Mouse (Mus musculus) urinary bladder, postnatal 36 days (tissue): ENCODE measurements at regions not wholly inside any gene's neighbourhood (a gene's known extent, or its start where the extent isn't known, plus 50 kb on each side); places are given as distances from the start of the nearest gene placed in this dataset.

Experiments
- DNase-seq, 2 experiments: peaks; one replicate each; pipeline ENCODE4 v3.0.0; 2022; ENCODE audit warnings: low spot score in 2 of 2, mixed read lengths in 1 of 2

- DNase-seq = no peak
These were observed 60.6 kb downstream of the Crygs start for GRCm38 (mm10) chr16:22750725-22751287.

GRCm38 (mm10) chr16:22744121-22744855 is 67.1 kb downstream of the Crygs start:
- no peak for DNase-seq

GRCm38 (mm10) chr16:22743461-22743860 is 67.9 kb downstream of the Crygs start:
- no peak for DNase-seq

DNA sequence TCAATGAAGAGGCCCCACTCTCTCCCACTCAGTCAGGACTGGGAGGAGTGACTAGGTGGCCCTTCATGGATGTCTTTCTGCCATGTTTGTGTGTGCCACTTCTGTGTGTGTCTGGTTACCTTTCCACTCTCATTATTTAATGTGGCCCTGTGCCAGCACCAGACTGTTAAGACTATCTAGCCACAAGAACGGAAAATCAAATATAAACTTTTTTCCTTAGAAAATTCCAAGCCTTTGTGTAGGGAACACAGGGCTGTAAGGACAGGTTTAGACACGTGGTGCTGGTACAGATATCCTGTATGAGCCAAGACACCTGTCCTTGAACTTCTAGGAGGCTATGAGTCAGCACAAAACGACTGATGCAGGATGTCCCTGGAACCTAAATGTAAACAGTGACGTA is 69.9 kb downstream of the Crygs start:
- DNase-seq = no peak

DNA sequence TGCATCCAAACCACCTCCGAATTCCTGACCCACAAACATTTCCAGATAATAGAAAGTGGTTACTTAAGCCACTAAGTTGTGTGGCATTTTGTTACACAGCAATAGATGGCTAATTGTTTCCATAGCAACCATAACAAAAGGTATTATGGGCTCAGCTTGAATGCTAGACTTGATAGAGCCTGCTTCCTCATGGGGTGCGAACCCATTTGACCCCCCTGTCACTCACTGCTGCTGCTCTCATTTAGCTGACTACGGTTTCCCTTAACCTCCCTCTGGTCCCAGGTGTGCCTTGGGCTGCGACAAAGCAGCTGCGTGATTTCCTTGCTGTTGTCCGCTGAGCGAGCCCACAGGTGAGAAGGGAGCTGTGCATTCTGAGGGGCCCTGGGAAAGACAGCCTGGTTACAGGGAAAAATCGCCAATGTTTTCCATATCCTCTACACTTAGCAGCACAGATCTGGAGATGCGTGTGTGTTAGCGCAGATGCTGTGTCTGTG is 76.8 kb downstream of the Crygs start:
- no peak for DNase-seq

GRCm38 (mm10) chr16:22733772-22734528 is 76.9 kb upstream of the Dgkg start:
- no peak for DNase-seq

DNA sequence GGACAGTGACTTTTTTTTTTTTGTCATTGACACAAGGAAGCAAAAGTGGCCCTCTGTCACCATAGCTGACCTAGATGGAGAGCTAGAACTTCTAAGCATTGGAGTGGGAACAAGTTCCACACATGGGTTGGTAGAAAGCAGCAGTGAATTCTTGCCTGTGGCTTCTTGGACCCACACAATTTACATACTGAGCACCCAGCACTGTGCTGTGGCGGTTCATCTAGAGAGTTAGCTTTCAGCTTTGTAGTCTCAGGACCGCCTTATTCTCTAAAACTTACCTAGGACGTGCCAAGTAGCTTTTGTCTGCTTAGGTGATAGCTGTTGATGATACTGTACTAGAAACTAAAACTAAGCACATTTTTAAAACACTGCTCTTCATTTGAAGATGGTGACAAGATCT is 72.1 kb upstream of the Dgkg start:
- DNase-seq = no peak

DNA sequence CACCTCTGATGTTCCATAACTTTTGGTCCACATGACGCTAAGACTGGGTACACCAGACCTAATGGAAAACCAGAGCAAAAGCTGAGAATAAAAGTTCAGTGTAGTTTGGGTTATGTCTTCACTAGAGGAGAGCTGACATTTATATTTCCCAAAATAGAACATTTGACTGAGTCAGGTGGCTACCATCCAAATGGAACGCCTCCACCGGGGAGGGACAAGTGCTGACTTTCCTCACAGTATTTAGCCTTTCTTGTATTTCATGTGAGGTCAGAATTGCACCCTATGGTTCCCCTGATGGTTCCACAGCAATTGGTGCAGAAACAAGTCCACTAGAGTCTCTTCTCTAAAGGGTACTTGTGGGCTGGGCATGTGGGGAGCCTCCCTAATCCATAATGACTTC is 68.2 kb upstream of the Dgkg start:
- peak in 1 of 2 experiments; percentile 21 for DNase-seq

DNA sequence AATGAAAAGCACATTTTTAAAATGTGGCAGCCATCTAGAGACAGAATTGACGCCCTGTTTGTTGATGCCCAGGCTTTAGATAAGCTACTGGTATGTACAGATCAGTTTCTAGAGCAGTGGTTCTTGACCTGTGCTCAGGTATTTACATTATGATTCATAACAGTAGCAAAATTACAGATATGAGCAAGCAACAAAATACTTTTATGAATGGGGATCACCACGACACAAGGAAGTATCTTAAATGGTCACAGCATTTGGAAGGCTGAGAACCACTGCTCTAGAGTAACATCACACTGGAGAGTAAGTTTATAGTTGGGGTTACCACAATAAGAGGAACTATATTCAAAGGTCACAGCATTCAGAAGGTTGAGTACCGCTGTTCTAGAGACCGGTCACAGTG is 66.3 kb upstream of the Dgkg start:
- no peak for DNase-seq

GRCm38 (mm10) chr16:22719791-22720190 is 62.8 kb upstream of the Dgkg start:
- no peak for DNase-seq

DNA sequence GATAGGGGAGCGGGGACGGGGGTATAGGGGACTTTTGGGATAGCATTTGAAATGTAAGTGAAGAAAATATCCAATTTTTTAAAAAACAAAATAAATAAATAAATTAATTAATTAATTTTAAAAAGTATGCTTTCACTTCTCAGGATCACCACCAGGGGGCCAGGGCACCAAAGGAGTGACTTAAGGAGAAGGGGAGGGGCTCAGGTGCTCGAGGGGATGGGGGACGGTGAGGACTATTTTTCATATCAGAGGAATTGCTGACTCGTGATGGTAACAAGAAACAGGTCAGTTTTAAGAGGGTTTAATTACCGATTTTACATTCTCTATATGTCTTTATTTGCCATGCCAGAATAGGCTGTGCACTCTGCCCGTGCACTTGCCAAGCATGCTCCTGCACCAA is 62.3 kb upstream of the Dgkg start:
- no peak for DNase-seq

GRCm38 (mm10) chr16:22717462-22717861 is 60.4 kb upstream of the Dgkg start:
- no peak for DNase-seq

GRCm38 (mm10) chr16:22716306-22716830 is 59.3 kb upstream of the Dgkg start:
- DNase-seq = no peak

DNA sequence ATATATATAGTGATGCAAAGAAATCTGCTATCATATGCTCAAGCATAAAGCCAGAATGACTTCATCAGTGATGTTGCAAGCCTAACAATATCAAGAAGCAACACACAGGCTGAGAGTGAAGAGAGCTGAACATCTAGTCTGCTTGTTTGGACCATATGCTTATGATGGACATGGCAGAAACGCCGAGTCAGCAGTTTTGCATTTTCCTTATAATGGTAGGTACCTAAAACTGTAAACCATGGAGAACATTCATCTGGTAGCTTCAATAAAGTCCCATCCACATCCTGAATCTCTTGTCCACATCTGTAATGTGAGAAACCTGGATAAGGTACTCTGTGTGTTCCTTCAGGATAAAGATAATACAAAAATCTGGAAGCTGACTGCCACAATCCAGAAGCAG is 57.3 kb upstream of the Dgkg start:
- no peak for DNase-seq

- DNase-seq = no peak
These were observed 51.7 kb upstream of the Dgkg start for GRCm38 (mm10) chr16:22708768-22709167.
